Comparison of ENCODE assay signal across 10 mouse cellular contexts in the genomic region with DNA sequence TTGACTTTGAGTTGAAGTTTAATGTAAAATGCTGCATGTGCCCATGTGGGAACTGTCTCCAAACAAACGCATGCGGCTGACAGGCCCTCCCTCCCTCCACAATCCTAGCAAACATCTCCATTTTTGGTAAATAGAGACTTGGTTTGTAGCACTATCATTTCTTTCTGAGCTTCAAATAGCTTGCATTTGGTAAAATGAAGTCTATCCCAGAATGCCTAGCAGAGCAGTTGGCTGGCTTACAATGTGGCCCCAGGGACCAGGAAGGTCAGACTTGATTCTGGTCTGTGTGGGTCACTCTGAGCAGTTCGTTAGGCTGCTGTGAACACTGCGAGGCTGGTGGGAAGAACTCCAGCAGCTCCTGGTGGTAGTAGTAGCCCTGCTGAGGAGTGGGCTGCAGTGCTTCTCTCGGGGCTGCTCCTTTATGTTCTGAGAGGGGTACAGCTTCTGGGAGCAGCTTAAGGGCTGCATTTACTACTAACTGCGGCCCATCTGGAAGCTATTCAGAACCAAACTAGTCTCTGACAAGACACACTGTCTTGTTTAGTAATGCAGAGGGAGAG.
DNase-seq lines count a peak whose midpoint lies in the region; ATAC-seq and TF ChIP-seq lines count a peak whose summit lies in the region.
"Had no signal": no experiment of that assay in that cellular context is flagged by ENCODE, and none has a peak within 500 bp of the region (broad histone marks: within the 10 kb centered on the region; RNA-seq: fewer than 3 reads in every experiment).

No protein-coding gene starts in this region.

- peaks cover 19% of the 10 kb centered on the region for H3K4me1 ChIP-seq in heart, embryonic 11.5 days (ENCODE audit: control insufficient read depth, insufficient read depth, low read length)
- peaks cover 5% of the 10 kb centered on the region; the same call in 1 of the 2 replicates for H3K4me1 ChIP-seq in cerebellum, adult 2 months (ENCODE audit: control insufficient read depth, insufficient read depth, low read length)

- peaks cover 8% of the 10 kb centered on the region for H3K36me3 ChIP-seq in heart, embryonic 11.5 days (ENCODE audit: control insufficient read depth, insufficient read depth, low read length)

- H3K9ac ChIP-seq in heart, embryonic 11.5 days (ENCODE audit: low read depth, low read length), result no peak overlapping the region
- H3K9ac ChIP-seq: hindbrain, embryonic 12.5 days had no signal

- H3K27ac ChIP-seq in heart, embryonic 11.5 days (ENCODE audit: low read depth, low read length), result 0 out of 2 replicates have a peak overlapping the region, but pooled peaks have one; percentile 41
- H3K27ac ChIP-seq in cerebellum, adult 2 months (ENCODE audit: insufficient read depth, low read length), result no peak overlapping the region
- H3K27ac ChIP-seq: hindbrain, embryonic 12.5 days had no signal

- no peak for TF ChIP-seq CTCF in cerebellum, adult 2 months (IDR thresholded peaks at IDR 0.05; ENCODE audit: borderline replicate concordance, insufficient read depth, low read depth, low read length)

- peak; percentile 73 for DNase-seq in adrenal gland, postnatal 10 days
- DNase-seq in adrenal gland, postnatal 4 days (ENCODE audit: low spot score in 2 of 2), result no peak
- DNase-seq in ES-CJ7 (ENCODE audit: low read depth, low spot score), result peak; percentile 47
- DNase-seq in kidney, postnatal 14 days, result peak; percentile 69
- DNase-seq in cerebellum, adult 2 months, result no peak
- DNase-seq in layer of hippocampus, adult 9-10 months (ENCODE audit: low spot score), result no peak
- no peak for DNase-seq in left cerebral cortex, adult 11 months (ENCODE audit: low spot score)
- DNase-seq: lung, postnatal 14 days had no signal

- no peak overlapping the region for H3K4me2 ChIP-seq in heart, embryonic 11.5 days
- H3K4me2 ChIP-seq: hindbrain, embryonic 12.5 days had no signal

- TF ChIP-seq POLR2A in cerebellum, adult 2 months (IDR thresholded peaks at IDR 0.05; ENCODE audit: borderline replicate concordance, insufficient read depth, low read length), result no peak

- H3K9me3 ChIP-seq in heart, embryonic 11.5 days (replicated peaks; ENCODE audit: control insufficient read depth, low read length), result no peaks in the 10 kb centered on the region
- H3K9me3 ChIP-seq: hindbrain, embryonic 12.5 days had no signal

- no peaks in the 10 kb centered on the region for H3K27me3 ChIP-seq in heart, embryonic 11.5 days (ENCODE audit: control insufficient read depth, insufficient read depth, low read length)
- no peaks in the 10 kb centered on the region for H3K27me3 ChIP-seq in cerebellum, adult 2 months (ENCODE audit: control insufficient read depth, insufficient read depth, low read length)
- H3K27me3 ChIP-seq: hindbrain, embryonic 12.5 days had no signal

- WGBS in heart, embryonic 11.5 days (ENCODE audit: insufficient replicate concordance), result 66% methylated on average over 6 of the region's 6 CpGs
- 51% methylated on average over 6 of the region's 6 CpGs for WGBS in cerebellum, adult 2 months

- no peak for ATAC-seq in heart, embryonic 11.5 days (replicated peaks; ENCODE audit: insufficient number of reproducible peaks, low FRiP score, low TSS enrichment)

- H3K4me3 ChIP-seq in heart, embryonic 11.5 days (ENCODE audit: low read depth, low read length), result no peak overlapping the region
- H3K4me3 ChIP-seq in cerebellum, adult 2 months (replicated peaks; ENCODE audit: insufficient read depth, low read depth, low read length), result no peak overlapping the region
- H3K4me3 ChIP-seq: hindbrain, embryonic 12.5 days had no signal

Comparison
In these comparisons a context has a peak if more than half of its experiments do, and no peak if none do; other contexts are left out.
1. DNase-seq: peak in adrenal gland, postnatal 10 days (single experiment), ES-CJ7 (single experiment) and kidney, postnatal 14 days (single experiment); none in adrenal gland, postnatal 4 days (0 of 2), cerebellum, adult 2 months (0 of 2), layer of hippocampus, adult 9-10 months (single experiment) and left cerebral cortex, adult 11 months (single experiment).